Mouse (Mus musculus) CD8-positive naive resting alpha-beta T cell, adult 57 days (primary cell): ENCODE data around the gene Shisal2a. TPM values are rescaled to one million over a fixed set of nuclear protein-coding genes. Genes with fewer than 3 reads are reported as not detected.

ENCODE experiments used
- total RNA-seq: library from RNA; stranded (reverse); gene quantifications from one replicate; pipeline ENCODE4 v1.2.4, GENCODE M21; 2023

Shisal2a gene
- total RNA-seq: not detected

GRCm38 (mm10) chr4:108383183-108383714 is at the start of gene Shisal2a:
Gene Shisal2a, minus strand, starts transcription at chr4:108383349.

GRCm38 (mm10) chr4:108406861-108407401 is 23.8 kb upstream of the Shisal2a start, which contains the start of gene Gpx7:
Gene Gpx7, minus strand, starts transcription at chr4:108406961.

GRCm38 (mm10) chr4:108327730-108328484 is 55.2 kb downstream of the Shisal2a start, which contains the start of gene Coa7:
Gene Coa7, plus strand, starts transcription at chr4:108328140.

Other genes with a start within 250 kb of the Shisal2a start
- gene Scp2, start 238.4 kb downstream of the Shisal2a start, total RNA-seq: 120 TPM
- 2.1 TPM for gene Echdc2, start 217.9 kb downstream of the Shisal2a start, total RNA-seq
- gene Zyg11a, start 165.3 kb downstream of the Shisal2a start, total RNA-seq: not detected
- gene Zyg11b, start 82.3 kb downstream of the Shisal2a start, total RNA-seq: 38.9 TPM
- gene Coa7, start 55.2 kb downstream of the Shisal2a start, total RNA-seq: 22.9 TPM
- gene Gpx7, start 23.6 kb upstream of the Shisal2a start, total RNA-seq: not detected
- 159 TPM for gene Tut4, start 76.1 kb upstream of the Shisal2a start, total RNA-seq
- gene Prpf38a, start 196.0 kb upstream of the Shisal2a start, total RNA-seq: 52.9 TPM
- gene Orc1, start 196.1 kb upstream of the Shisal2a start, total RNA-seq: 2.7 TPM
- 122 TPM for gene Cc2d1b, start 236.6 kb upstream of the Shisal2a start, total RNA-seq